Comparison of ENCODE assay signal across 12 mouse cellular contexts in the genomic region with DNA sequence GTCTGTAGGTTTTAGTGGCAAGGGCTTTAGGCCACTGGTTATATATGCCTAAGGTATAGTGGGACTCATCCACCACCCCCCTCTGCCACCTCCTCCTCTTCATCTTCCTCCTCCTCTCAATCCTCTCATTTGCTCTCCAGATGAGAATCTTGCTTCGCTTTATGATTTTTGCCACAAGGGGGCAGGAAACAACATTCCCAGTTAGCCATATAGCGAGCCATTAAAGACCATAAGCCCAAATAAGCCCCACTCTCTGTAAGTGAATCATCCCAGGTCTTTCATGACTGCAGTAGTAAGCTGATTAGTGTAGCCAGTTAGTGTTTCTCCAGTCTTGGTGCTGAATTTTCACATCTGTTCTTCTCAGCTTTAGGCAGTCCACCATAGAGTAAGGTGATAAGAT.
A peak's percentile ranks its signal among the peaks of the same experiment; 100 is the strongest.
DNase-seq lines count a peak whose midpoint lies in the region; ATAC-seq and TF ChIP-seq lines count a peak whose summit lies in the region.
"Had no signal": no experiment of that assay in that cellular context is flagged by ENCODE, and none has a peak within 500 bp of the region (broad histone marks: within the 10 kb centered on the region; RNA-seq: fewer than 3 reads in every experiment).

No protein-coding gene starts in this region.

- H3K9me3 ChIP-seq in hindbrain, embryonic 11.5 days (ENCODE audit: control insufficient read depth, low read length): no peaks in the 10 kb centered on the region
- no peaks in the 10 kb centered on the region for H3K9me3 ChIP-seq in hindbrain, embryonic 13.5 days
- H3K9me3 ChIP-seq in lung, embryonic 14.5 days (ENCODE audit: low read depth, low read length): no peaks in the 10 kb centered on the region
- H3K9me3 ChIP-seq: liver, embryonic 13.5 days had no signal

- H3K36me3 ChIP-seq in hindbrain, embryonic 11.5 days (ENCODE audit: control insufficient read depth, insufficient read depth, low read length): no peaks in the 10 kb centered on the region
- no peaks in the 10 kb centered on the region for H3K36me3 ChIP-seq in hindbrain, embryonic 13.5 days
- H3K36me3 ChIP-seq in lung, embryonic 14.5 days (ENCODE audit: insufficient read depth): no peaks in the 10 kb centered on the region
- H3K36me3 ChIP-seq: liver, embryonic 13.5 days had no signal

- TF ChIP-seq CTCF in lung, embryonic 14.5 days (IDR thresholded peaks at IDR 0.05; ENCODE audit: low read depth): peak; percentile 48; the same call in 1 of the 2 replicates

- peak; percentile 47 for DNase-seq in hindbrain, embryonic 11.5 days (ENCODE audit: low spot score)
- peak; percentile 55 for DNase-seq in lung, embryonic 14.5 days
- DNase-seq in lung, adult 18-20 months: no peak
- DNase-seq in R1 (ENCODE audit: low read depth, low spot score): peak; percentile 10
- peak; percentile 51 for DNase-seq in embryo, embryonic 10.5 days (ENCODE audit: low spot score)
- no peak for DNase-seq in kidney, adult 8-10 months
- DNase-seq: adrenal gland, adult 2 months; kidney, postnatal 25 days; liver, embryonic 13.5 days; spleen, adult 18-20 months had no signal

- H3K27me3 ChIP-seq in hindbrain, embryonic 11.5 days (ENCODE audit: control insufficient read depth, insufficient read depth, low read length): no peaks in the 10 kb centered on the region
- peaks cover 2% of the 10 kb centered on the region; the same call in 1 of the 2 replicates for H3K27me3 ChIP-seq in hindbrain, embryonic 13.5 days
- H3K27me3 ChIP-seq in lung, embryonic 14.5 days (ENCODE audit: insufficient read depth, low read length): no peaks in the 10 kb centered on the region
- H3K27me3 ChIP-seq: CH12.LX; liver, embryonic 13.5 days had no signal

- no peak overlapping the region for H3K9ac ChIP-seq in hindbrain, embryonic 11.5 days (ENCODE audit: low read depth, low read length)
- no peak overlapping the region for H3K9ac ChIP-seq in hindbrain, embryonic 13.5 days
- H3K9ac ChIP-seq in lung, embryonic 14.5 days: no peak overlapping the region
- H3K9ac ChIP-seq: liver, embryonic 13.5 days had no signal

- WGBS in hindbrain, embryonic 11.5 days: 48% methylated on average over 2 of the region's 2 CpGs
- 49% methylated on average over 2 of the region's 2 CpGs for WGBS in hindbrain, embryonic 13.5 days
- 46% methylated on average over 2 of the region's 2 CpGs for WGBS in lung, embryonic 14.5 days

- H3K27ac ChIP-seq in hindbrain, embryonic 11.5 days (ENCODE audit: low read depth, low read length): no peak overlapping the region
- H3K27ac ChIP-seq in hindbrain, embryonic 13.5 days: no peak overlapping the region
- H3K27ac ChIP-seq in lung, embryonic 14.5 days (ENCODE audit: low read depth): no peak overlapping the region
- H3K27ac ChIP-seq: liver, embryonic 13.5 days had no signal

- no peaks in the 10 kb centered on the region for H3K4me1 ChIP-seq in hindbrain, embryonic 11.5 days (replicated peaks; ENCODE audit: control insufficient read depth, insufficient read depth, low read length)
- H3K4me1 ChIP-seq in hindbrain, embryonic 13.5 days (replicated peaks): no peaks in the 10 kb centered on the region
- H3K4me1 ChIP-seq in lung, embryonic 14.5 days (ENCODE audit: insufficient read depth): no peaks in the 10 kb centered on the region
- H3K4me1 ChIP-seq: liver, embryonic 13.5 days had no signal

- no peak overlapping the region for H3K4me2 ChIP-seq in hindbrain, embryonic 11.5 days (replicated peaks; ENCODE audit: low read depth, low read length)
- no peak overlapping the region for H3K4me2 ChIP-seq in hindbrain, embryonic 13.5 days
- no peak overlapping the region for H3K4me2 ChIP-seq in lung, embryonic 14.5 days
- H3K4me2 ChIP-seq: liver, embryonic 13.5 days had no signal

- no peak for ATAC-seq in hindbrain, embryonic 11.5 days (ENCODE audit: low FRiP score)
- ATAC-seq in hindbrain, embryonic 13.5 days (ENCODE audit: low FRiP score): no peak
- ATAC-seq in lung, embryonic 14.5 days (ENCODE audit: insufficient read depth): no peak

- H3K4me3 ChIP-seq in hindbrain, embryonic 11.5 days (ENCODE audit: low read depth, low read length): no peak overlapping the region
- H3K4me3 ChIP-seq in hindbrain, embryonic 13.5 days: no peak overlapping the region
- H3K4me3 ChIP-seq in lung, embryonic 14.5 days (ENCODE audit: low read depth, low read length): no peak overlapping the region
- H3K4me3 ChIP-seq: liver, embryonic 13.5 days had no signal

Comparison
In these comparisons a context has a peak if more than half of its experiments do, and no peak if none do; other contexts are left out.
1. DNase-seq: peak in hindbrain, embryonic 11.5 days (single experiment), lung, embryonic 14.5 days (single experiment), R1 (single experiment) and embryo, embryonic 10.5 days (single experiment); none in lung, adult 18-20 months (0 of 2) and kidney, adult 8-10 months (0 of 2).